Mouse (Mus musculus) ES-CJ7 (cell line): ENCODE data around the gene Lrif1.
A peak's percentile ranks its signal among the peaks of the same experiment; 100 is the strongest.

ENCODE experiments used
- DNase-seq: peaks from one replicate; pipeline ENCODE4 v3.0.0; 2011; ENCODE audit warnings: low read depth, low spot score

The Lrif1 gene

GRCm38 (mm10) chr3:106684830-106685229 lies at the start of gene Lrif1:
Lrif1 (plus strand) TSS chr3:106684987.
- peak; percentile 94 for DNase-seq

DNA sequence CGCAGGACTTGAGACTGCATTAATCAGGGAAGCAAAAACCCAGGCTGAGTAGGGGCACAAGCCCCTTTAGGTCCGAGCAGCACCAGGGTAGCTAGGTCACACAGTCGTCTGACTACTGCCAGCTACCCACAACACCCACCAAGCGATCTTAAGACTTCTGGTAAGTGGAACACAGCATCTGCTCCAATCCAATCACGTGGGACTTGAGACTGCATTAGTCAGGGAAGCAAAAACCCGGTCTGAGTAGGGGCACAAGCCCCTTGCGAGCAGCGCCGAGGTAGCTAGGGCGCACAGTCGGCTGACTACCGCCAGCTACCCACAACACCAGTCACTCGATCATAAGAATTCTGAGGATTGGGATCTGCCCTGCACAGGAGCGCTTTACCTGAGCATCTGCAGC lies 12.0 kb upstream of the Lrif1 start:
- peak; percentile 65 for DNase-seq

DNA sequence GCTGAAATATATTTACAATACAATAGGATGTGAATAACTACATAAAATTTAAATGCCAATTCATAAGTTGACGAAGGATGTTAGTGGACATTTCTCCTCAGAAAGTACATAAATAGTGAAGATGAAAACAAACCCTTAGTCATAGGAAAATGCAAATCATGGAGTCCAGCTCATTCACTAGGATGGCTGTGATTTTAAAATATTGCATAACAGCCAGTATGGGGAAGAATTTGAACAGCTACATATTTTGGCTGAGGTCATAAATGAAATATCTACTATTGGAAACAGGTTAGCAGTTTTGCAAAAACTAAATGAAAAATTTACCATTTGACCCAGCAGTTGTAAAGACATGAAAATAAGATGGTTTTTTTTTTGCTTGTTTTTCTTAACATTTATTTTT lies 594 bp downstream of the Lrif1 start:
- no peak for DNase-seq

DNA sequence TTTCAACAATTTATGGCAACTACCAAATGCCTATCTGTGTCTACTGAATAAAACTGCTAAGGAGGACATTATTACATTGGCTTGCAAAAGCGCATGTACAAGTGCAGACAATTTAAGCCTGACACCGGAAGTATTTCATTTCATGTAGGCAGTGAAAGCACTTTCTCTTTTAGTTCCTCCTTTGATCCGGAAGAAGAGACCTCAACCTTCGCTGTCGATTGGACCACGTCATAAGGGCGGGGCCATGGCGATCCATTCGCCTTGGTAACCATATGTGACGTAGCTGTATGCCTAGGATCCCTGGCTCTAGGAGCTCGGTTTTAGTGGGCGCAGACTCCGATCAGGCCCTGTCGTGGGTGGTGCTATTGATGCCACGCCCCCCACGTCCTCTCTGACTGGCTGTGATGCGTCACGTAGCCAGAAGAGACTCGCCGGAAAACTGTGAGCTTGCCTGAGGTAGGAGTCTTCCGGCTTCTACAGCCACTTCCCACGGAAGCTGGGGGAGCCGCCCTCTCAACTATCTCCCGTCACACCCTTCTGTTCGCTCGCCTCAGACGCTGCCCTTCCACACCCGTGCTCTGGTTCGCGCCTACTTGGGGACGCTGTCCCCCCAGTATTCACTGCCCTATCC lies 36.7 kb downstream of the Lrif1 start:
- DNase-seq = peak; percentile 100

- peak; percentile 92 for DNase-seq
Measured at GRCm38 (mm10) chr3:106722028-106722945, 37.5 kb downstream of the Lrif1 start.

DNA sequence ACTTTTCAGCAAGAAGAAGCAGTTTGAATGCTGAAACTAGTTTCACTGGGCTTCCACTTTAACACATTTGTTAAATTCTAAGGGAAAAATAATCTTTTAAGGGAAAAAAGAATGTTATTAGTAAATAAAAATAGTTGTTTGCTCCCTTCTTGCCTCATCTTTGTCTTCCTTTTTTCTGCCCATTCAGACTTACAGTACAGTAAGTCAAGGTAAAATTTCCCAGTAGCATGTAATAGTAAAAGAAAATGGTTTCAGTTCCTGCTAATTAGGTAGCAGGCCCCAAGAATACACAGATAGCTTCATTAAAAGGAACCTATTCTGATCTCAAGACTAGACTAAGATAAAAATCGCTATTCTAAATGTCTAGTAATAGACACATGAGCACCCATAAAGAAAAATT lies 71.1 kb downstream of the Lrif1 start:
- no peak for DNase-seq

GRCm38 (mm10) chr3:106771834-106772233 lies 87.0 kb downstream of the Lrif1 start:
- no peak for DNase-seq

DNA sequence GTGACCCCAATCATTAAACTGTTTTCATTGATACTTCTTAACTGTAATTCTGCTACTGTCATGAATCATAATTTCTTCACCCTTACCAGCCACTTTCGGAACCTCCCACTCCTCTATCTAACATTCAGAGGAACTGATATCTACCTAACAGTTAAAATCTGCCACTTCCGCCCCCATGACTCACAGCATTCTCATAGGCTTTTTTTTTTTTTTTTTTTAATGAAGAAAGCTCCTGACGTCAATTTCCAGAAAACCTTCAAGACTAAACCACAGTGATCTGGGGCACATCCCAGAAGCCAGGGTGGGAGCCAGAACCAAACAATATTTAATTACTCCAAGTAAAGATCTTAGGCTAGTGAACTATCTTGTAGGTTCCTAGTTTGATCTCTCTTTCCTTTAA lies 100.3 kb downstream of the Lrif1 start:
- no peak for DNase-seq
